Mouse (Mus musculus) ES-E14 (cell line): Measurements from ENCODE around the gene Spata13. TPM values are rescaled to one million over a fixed set of nuclear protein-coding genes. Genes with fewer than 3 reads are reported as not detected.

Experiments
- DNase-seq: peaks from one replicate; pipeline ENCODE4 v3.0.0-alpha.2; 2013; ENCODE audit warnings: low read depth, low spot score
- H3K27ac ChIP-seq: 2 replicates; pipeline ENCODE4 v1.5.1; 2012; ENCODE audit warnings: low read depth, mild to moderate bottlenecking, low read length, moderate library complexity, mixed read lengths; ENCODE audit not compliant: poor library complexity, insufficient read depth, severe bottlenecking
- H3K36me3 ChIP-seq: 2 replicates; pipeline ENCODE4 v1.6.1; 2012; ENCODE audit warnings: mild to moderate bottlenecking, low read length, moderate library complexity, mixed read lengths; ENCODE audit not compliant: control insufficient read depth, poor library complexity, insufficient read depth, severe bottlenecking
- H3K4me1 ChIP-seq, 2 experiments: fragments of 150-350 bp in 1 of 2; sonication (generic) in 1 of 2; 2 replicates each; pipeline ENCODE4 v1.6.1; 2012; ENCODE audit warnings: low read length in 2 of 2, mild to moderate bottlenecking in 1 of 2, mixed read lengths in 1 of 2; ENCODE audit not compliant: control insufficient read depth in 2 of 2, insufficient read depth in 2 of 2, poor library complexity in 1 of 2
- H3K4me3 ChIP-seq, 2 experiments: fragments of 150-350 bp in 1 of 2; sonication (generic) in 1 of 2; 2 replicates each; pipeline ENCODE4 v1.5.1; 2012; ENCODE audit warnings: low read length in 2 of 2, low read depth in 1 of 2, mild to moderate bottlenecking in 1 of 2, mixed read lengths in 1 of 2; ENCODE audit not compliant: insufficient read depth in 1 of 2, poor library complexity in 1 of 2, severe bottlenecking in 1 of 2
- H3K9ac ChIP-seq: 2 replicates; pipeline ENCODE4 v1.6.1; 2012; ENCODE audit warnings: low read depth, mild to moderate bottlenecking, low read length, mixed read lengths; ENCODE audit not compliant: poor library complexity, insufficient read depth, severe bottlenecking
- H3K9me3 ChIP-seq: fragments of 150-350 bp; sonication (generic); 2 replicates; pipeline ENCODE4 v1.6.1; 2012; ENCODE audit warnings: low read depth, mild to moderate bottlenecking, low read length; ENCODE audit not compliant: control insufficient read depth, insufficient read depth
- CHD2 ChIP-seq: IDR thresholded peaks from 2 replicates; pipeline ENCODE4 v1.6.1; 2014; ENCODE audit warnings: mild to moderate bottlenecking, low read depth, low read length, inconsistent platforms
- HCFC1 ChIP-seq: IDR thresholded peaks from 2 replicates; pipeline ENCODE4 v1.6.1; 2012; ENCODE audit warnings: low read length, inconsistent platforms, borderline replicate concordance; ENCODE audit not compliant: insufficient read depth
- MAFK ChIP-seq: IDR thresholded peaks from 2 replicates; pipeline ENCODE4 v1.6.1; 2014; ENCODE audit warnings: mild to moderate bottlenecking, low read depth, low read length, inconsistent platforms; ENCODE audit not compliant: insufficient read depth
- ZC3H11A ChIP-seq: IDR thresholded peaks from 2 replicates; pipeline ENCODE4 v1.6.1; 2012; ENCODE audit warnings: low read depth, mild to moderate bottlenecking, inconsistent platforms, low read length, borderline replicate concordance
- ZNF384 ChIP-seq: IDR thresholded peaks from 2 replicates; pipeline ENCODE4 v1.6.1; 2012; ENCODE audit warnings: low read depth, low read length, inconsistent platforms
- in situ Hi-C, 2 experiments: fragments of 600-800 bp; cut with MboI; formaldehyde crosslinking; loops; one replicate each; pipeline ENCODE4 v1.15.1; 2025; ENCODE audit warnings: low sequenced_read_pairs in 2 of 2, inconsistent platforms in 1 of 2; ENCODE audit not compliant: unreplicated experiment in 2 of 2
- total RNA-seq: library from RNA; depleted of rRNA; stranded (reverse); fragments of 300-350 nt; gene quantifications from 2 replicates; pipeline ENCODE4 v1.2.3, GENCODE M21; 2012

Gene Spata13
- total RNA-seq, 1 experiment, result 14.9 TPM

GRCm38 (mm10) chr14:60715686-60716085 is 81.9 kb downstream of the Spata13 start:
- peak; percentile 48 for DNase-seq
- H3K4me1 ChIP-seq, result peaks cover 0 to 3% of the 10 kb centered on the region in 2 experiments; a peak in 1 of 4 replicates
- 0 out of 2 replicates have a peak overlapping the region, but pooled peaks have one; percentile 27 for H3K27ac ChIP-seq
- H3K9ac ChIP-seq, result no peak overlapping the region
- in situ Hi-C loops, result no loop called here
- no peaks in the 10 kb centered on the region for H3K9me3 ChIP-seq
- no peak overlapping the region for H3K4me3 ChIP-seq
- TF ChIP-seq MAFK (no peak), ZC3H11A (no peak), ZNF384 (no peak), HCFC1 (no peak), CHD2 (no peak)
- H3K36me3 ChIP-seq, result peaks cover 3% of the 10 kb centered on the region; the same call in 1 of the 2 replicates

DNA sequence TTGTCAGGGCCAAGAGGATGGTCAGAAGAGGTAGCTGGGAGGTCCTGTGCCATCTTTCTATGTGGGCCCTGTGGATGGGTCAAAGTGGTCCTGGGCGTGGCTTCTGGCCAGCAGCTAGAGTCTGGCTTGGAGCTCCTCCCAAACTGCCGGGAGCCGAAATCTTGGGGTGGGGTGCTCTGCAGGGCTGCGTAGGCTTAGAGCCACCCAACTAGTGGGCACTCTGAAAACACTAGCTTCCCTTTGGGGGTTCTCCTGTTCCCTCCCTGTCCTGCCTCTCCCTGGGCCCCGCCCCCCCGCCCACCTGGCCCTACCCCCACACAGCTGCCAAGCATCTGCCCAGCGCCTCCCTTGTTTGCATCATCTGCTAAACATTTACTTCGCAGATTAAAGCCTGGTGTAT is 87.5 kb downstream of the Spata13 start:
- Histone ChIP-seq H3K27ac (no peak overlapping the region), H3K4me1 (peaks cover 0 to 13% of the 10 kb centered on the region in 2 experiments; a peak in 1 of 4 replicates), H3K9me3 (no peaks in the 10 kb centered on the region), H3K4me3 (no peak overlapping the region), H3K36me3 (no peaks in the 10 kb centered on the region), H3K9ac (no peak overlapping the region)
- no peak for DNase-seq
- TF ChIP-seq ZNF384, result no peak
- TF ChIP-seq MAFK, result no peak
- no peak for TF ChIP-seq ZC3H11A
- no peak for TF ChIP-seq HCFC1
- no peak for TF ChIP-seq CHD2
- in situ Hi-C loops, result no loop called here

GRCm38 (mm10) chr14:60721938-60722337 is 88.1 kb downstream of the Spata13 start:
- H3K4me1 ChIP-seq, result peaks cover 0 to 14% of the 10 kb centered on the region in 2 experiments; a peak in 1 of 4 replicates
- no peak for DNase-seq
- H3K36me3 ChIP-seq, result no peaks in the 10 kb centered on the region
- H3K9me3 ChIP-seq, result no peaks in the 10 kb centered on the region
- H3K9ac ChIP-seq, result no peak overlapping the region
- TF ChIP-seq HCFC1 (no peak), MAFK (no peak), ZNF384 (no peak), ZC3H11A (no peak), CHD2 (no peak)
- in situ Hi-C loops, result no loop called here
- no peak overlapping the region for H3K27ac ChIP-seq
- H3K4me3 ChIP-seq, result no peak overlapping the region

GRCm38 (mm10) chr14:60726091-60726490 is 92.3 kb downstream of the Spata13 start:
- in situ Hi-C loops, result no loop called here
- Histone ChIP-seq H3K36me3 (peaks cover 2% of the 10 kb centered on the region; the same call in 1 of the 2 replicates), H3K27ac (no peak overlapping the region)

DNA sequence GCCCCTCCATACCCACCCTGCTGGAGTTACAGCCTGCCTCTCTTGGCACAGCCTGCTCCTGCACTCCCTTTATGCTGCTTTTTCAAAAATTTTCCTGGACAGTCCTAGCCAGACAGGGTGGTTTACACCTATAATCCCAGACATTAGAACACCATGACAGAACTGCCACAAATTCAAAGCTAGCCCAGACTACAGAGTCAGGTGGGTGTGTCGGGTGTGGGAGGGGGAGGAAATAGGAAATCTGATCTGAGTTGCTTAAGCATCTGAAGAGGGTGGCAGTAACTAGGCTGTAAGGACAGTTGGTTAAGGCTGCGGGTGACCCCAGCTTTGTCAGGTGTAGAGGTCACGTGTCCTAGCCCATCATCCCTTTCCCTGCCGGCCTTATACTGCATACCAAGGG is 93.3 kb downstream of the Spata13 start:
- H3K9ac ChIP-seq, result no peak overlapping the region
- in situ Hi-C loops, result no loop called here
- H3K4me1 ChIP-seq, result peaks cover 0 to 15% of the 10 kb centered on the region in 2 experiments; a peak in 1 of 4 replicates
- no peak overlapping the region for H3K27ac ChIP-seq
- H3K9me3 ChIP-seq, result no peaks in the 10 kb centered on the region
- no peak for TF ChIP-seq ZC3H11A
- no peak for TF ChIP-seq MAFK
- TF ChIP-seq ZNF384, result no peak
- no peak for TF ChIP-seq CHD2
- TF ChIP-seq HCFC1, result no peak
- H3K4me3 ChIP-seq, result no peak overlapping the region
- H3K36me3 ChIP-seq, result peaks cover 2% of the 10 kb centered on the region; the same call in 1 of the 2 replicates
- no peak for DNase-seq

More at GRCm38 (mm10) chr14:60726091-60726490, 92.3 kb downstream of the Spata13 start:
- Histone ChIP-seq H3K9ac (no peak overlapping the region), H3K9me3 (no peaks in the 10 kb centered on the region), H3K4me1 (peaks cover 0 to 15% of the 10 kb centered on the region in 2 experiments; a peak in 1 of 4 replicates), H3K4me3 (no peak overlapping the region)
- no peak for DNase-seq
- TF ChIP-seq ZC3H11A (no peak), HCFC1 (no peak), MAFK (no peak), ZNF384 (no peak), CHD2 (no peak)
